Mouse (Mus musculus): Measurements from ENCODE around the gene Slc9a3r1. TPM values are rescaled to one million over a fixed set of nuclear protein-coding genes. Genes with fewer than 3 reads are reported as not detected.

Gene Slc9a3r1
- polyA plus RNA-seq, 2 experiments: 41.4 to 49.6 TPM

DNA sequence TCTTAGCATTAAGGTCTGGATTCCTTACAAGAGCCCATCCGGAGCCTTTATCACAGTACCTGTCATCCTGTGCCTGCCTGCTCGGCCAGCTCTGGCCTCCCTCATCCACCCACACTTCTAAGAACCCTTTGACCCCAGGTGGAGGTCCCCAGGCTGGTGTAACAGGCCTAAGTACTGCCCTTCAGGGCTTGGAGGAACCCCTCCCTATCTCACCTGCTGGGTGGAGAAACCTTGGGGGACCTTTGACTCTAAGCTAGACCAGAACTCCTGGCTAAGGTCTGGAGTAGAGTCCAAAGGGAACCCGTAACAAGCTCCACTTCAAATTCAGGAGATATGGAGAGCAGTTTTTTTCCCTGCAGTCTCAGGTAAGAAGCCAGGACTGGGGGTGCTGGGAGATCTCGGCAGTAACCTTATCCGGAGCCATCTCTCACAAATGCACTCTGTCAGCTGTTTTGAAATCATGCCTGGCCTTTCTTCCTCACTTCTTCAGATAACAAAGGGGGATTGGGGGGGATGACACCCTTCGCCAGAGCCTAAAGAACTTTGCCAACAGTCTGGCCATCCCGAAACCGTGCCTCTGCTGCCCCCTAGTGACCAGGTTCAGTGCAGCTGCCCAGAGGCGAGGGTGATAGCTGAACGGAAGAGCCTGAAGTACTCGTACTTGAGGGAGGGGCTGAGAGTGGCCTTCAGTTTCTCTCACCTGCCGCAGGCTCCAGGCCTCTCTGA, 18.9 kb downstream of the Slc9a3r1 start:
- no peak for ATAC-seq (ENCODE audit: insufficient read depth)
- Histone ChIP-seq H3K9me3 (ENCODE audit: control insufficient read depth, low read length) (no peaks in the 10 kb centered on the region), H3K4me2 (ENCODE audit: low read depth) (no peak overlapping the region), H3K36me3 (replicated peaks; ENCODE audit: control insufficient read depth, insufficient read depth, low read depth) (peaks cover 2% of the 10 kb centered on the region; the same call in 1 of the 2 replicates), H3K4me3 (ENCODE audit: insufficient read depth in 1 of 2, low read depth in 2 of 2, low read length in 2 of 2) (no peak overlapping the region), H3K27me3 (ENCODE audit: control insufficient read depth, insufficient read depth, low read length) (no peaks in the 10 kb centered on the region), H3K27ac (no peak overlapping the region), H3K9ac (replicated peaks) (no peak overlapping the region), H3K4me1 (replicated peaks; ENCODE audit: control insufficient read depth in 2 of 2, insufficient read depth in 2 of 2, low read length in 1 of 2) (peaks cover 4 to 9% of the 10 kb centered on the region in 2 experiments; a peak in 2 of 4 replicates)
- 15% methylated on average over 12 of the region's 12 CpGs for WGBS (ENCODE audit: insufficient replicate concordance)
- DNase-seq (ENCODE audit: low read depth in 3 of 3, low spot score in 3 of 3): no peak
- TF ChIP-seq EP300 (IDR thresholded peaks at IDR 0.05; ENCODE audit: low read depth): no peak
- TF ChIP-seq CTCF (IDR thresholded peaks at IDR 0.05; ENCODE audit: low read depth): peak; percentile 96

DNA sequence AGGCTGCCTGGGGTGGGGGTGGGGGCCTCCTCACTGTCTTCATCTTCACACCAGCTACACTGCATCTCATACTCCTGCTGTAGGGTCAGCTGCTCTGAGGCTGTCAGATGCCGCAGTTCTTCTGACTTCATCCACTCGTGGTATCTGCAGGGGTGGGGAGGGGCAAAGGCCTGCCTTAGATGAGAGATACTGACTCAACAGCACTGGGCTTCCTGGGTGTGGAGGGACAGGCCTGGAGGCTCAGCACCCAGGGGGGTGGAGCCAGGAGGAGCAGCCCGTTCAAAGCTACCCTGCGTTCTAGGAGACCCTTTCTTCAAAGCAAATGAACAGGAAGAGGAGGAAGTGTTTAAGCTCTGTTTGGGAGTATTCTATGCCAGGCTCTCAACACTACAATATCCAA, 21.8 kb downstream of the Slc9a3r1 start:
- no peaks in the 10 kb centered on the region; the same call in 1 of the 2 replicates for H3K36me3 ChIP-seq (replicated peaks; ENCODE audit: control insufficient read depth, insufficient read depth, low read depth)
- no peak for DNase-seq (ENCODE audit: low read depth in 3 of 3, low spot score in 3 of 3)
- WGBS (ENCODE audit: insufficient replicate concordance): 28% methylated on average over 4 of the region's 4 CpGs
- H3K27ac ChIP-seq: no peak overlapping the region
- H3K4me1 ChIP-seq (replicated peaks; ENCODE audit: control insufficient read depth in 2 of 2, insufficient read depth in 2 of 2, low read length in 1 of 2): peaks cover 4 to 15% of the 10 kb centered on the region in 2 experiments; a peak in 3 of 4 replicates
- no peak overlapping the region for H3K9ac ChIP-seq (replicated peaks)
- ATAC-seq (ENCODE audit: insufficient read depth): no peak
- H3K4me2 ChIP-seq (ENCODE audit: low read depth): no peak overlapping the region
- no peaks in the 10 kb centered on the region for H3K27me3 ChIP-seq (ENCODE audit: control insufficient read depth, insufficient read depth, low read length)
- TF ChIP-seq CTCF (IDR thresholded peaks at IDR 0.05; ENCODE audit: low read depth): no peak
- TF ChIP-seq EP300 (IDR thresholded peaks at IDR 0.05; ENCODE audit: low read depth): no peak
- H3K9me3 ChIP-seq (ENCODE audit: control insufficient read depth, low read length): no peaks in the 10 kb centered on the region
- no peak overlapping the region for H3K4me3 ChIP-seq (ENCODE audit: insufficient read depth in 1 of 2, low read depth in 2 of 2, low read length in 2 of 2)

DNA sequence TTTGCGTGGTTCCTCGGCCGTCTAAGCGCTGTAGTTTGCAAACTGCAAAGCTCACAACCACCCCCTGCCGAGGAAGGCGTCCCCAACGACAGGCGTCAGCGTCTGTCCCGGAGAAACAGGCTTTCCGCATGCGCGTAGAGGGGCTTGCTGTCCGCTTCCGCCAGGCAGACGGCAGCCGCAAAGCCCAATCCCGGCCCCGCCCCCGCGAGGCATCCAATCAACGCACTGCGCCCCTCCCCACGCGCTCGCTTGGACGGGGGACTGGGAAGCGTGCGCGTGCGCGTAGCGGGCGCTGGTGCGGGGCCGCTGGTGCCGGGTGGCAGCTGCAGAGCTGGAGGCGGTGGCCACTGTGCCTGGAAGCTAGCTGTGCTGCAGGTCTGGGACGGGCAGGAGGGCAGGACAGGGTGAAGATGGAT, 24.1 kb downstream of the Slc9a3r1 start, which contains the start of gene Tmem104:
Tmem104 (plus strand) TSS at position 264 of the 416 bp plus-strand sequence.
- Histone ChIP-seq H3K4me2 (ENCODE audit: low read depth) (peak within 1 kb of the TSS; percentile 81), H3K27ac (peak within 1 kb of the TSS; percentile 68), H3K27me3 (ENCODE audit: control insufficient read depth, insufficient read depth, low read length) (no peaks in the 10 kb centered on the region), H3K36me3 (replicated peaks; ENCODE audit: control insufficient read depth, insufficient read depth, low read depth) (no peaks in the 10 kb centered on the region), H3K4me3 (ENCODE audit: insufficient read depth in 1 of 2, low read depth in 2 of 2, low read length in 2 of 2) (peak within 1 kb of the TSS; percentile 59 to 79), H3K4me1 (replicated peaks; ENCODE audit: control insufficient read depth in 2 of 2, insufficient read depth in 2 of 2, low read length in 1 of 2) (peaks cover 4 to 19% of the 10 kb centered on the region in 2 experiments; a peak in 3 of 4 replicates), H3K9me3 (ENCODE audit: control insufficient read depth, low read length) (no peaks in the 10 kb centered on the region), H3K9ac (replicated peaks) (peak within 1 kb of the TSS; percentile 63)
- DNase-seq (ENCODE audit: low read depth in 3 of 3, low spot score in 3 of 3) (peak; percentile 92 to 93 (median 92)), ATAC-seq (ENCODE audit: insufficient read depth) (peak; percentile 91)
- TF ChIP-seq EP300 (IDR thresholded peaks at IDR 0.05; ENCODE audit: low read depth) (no peak), CTCF (IDR thresholded peaks at IDR 0.05; ENCODE audit: low read depth) (peak; percentile 44; the same call in 1 of the 2 replicates)
- WGBS (ENCODE audit: insufficient replicate concordance): under 1% methylated on average over 39 of the region's 39 CpGs

DNA sequence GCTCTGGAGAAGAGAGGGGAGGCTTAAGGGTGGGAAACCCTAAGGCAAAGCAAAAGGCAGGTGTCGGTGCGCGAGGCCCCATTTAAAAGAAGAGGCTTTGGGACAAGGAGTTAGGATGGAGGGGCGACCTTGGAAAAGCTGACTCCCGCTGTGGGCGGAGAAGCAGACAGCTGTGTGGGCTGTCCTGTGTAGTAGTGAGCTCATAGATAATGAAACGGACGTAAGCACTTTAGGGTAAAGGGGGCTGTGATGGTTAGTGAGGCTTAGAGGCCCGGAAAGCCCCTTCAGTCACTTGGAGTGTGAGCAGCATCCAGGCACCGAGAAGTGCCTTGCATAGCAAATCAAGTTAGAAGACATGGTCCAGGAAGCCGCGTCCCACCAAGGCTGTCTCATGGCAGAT, 24.6 kb downstream of the Slc9a3r1 start, which contains the start of gene Nat9:
Nat9 (minus strand) TSS at position 167 of the 400 bp plus-strand sequence.
- peak within 1 kb of the TSS; percentile 68 for H3K27ac ChIP-seq
- H3K4me1 ChIP-seq (replicated peaks; ENCODE audit: control insufficient read depth in 2 of 2, insufficient read depth in 2 of 2, low read length in 1 of 2): peaks cover 4 to 23% of the 10 kb centered on the region in 2 experiments; a peak in 3 of 4 replicates
- TF ChIP-seq EP300 (IDR thresholded peaks at IDR 0.05; ENCODE audit: low read depth): no peak
- no peak for TF ChIP-seq CTCF (IDR thresholded peaks at IDR 0.05; ENCODE audit: low read depth)
- H3K9me3 ChIP-seq (ENCODE audit: control insufficient read depth, low read length): no peaks in the 10 kb centered on the region
- H3K9ac ChIP-seq (replicated peaks): peak within 1 kb of the TSS; percentile 63
- peak within 1 kb of the TSS; percentile 81 for H3K4me2 ChIP-seq (ENCODE audit: low read depth)
- no peaks in the 10 kb centered on the region for H3K36me3 ChIP-seq (replicated peaks; ENCODE audit: control insufficient read depth, insufficient read depth, low read depth)
- peak; percentile 48; the same call in 1 of the 2 replicates for ATAC-seq (ENCODE audit: insufficient read depth)
- peak within 1 kb of the TSS; percentile 59 to 79 for H3K4me3 ChIP-seq (ENCODE audit: insufficient read depth in 1 of 2, low read depth in 2 of 2, low read length in 2 of 2)
- no peak for DNase-seq (ENCODE audit: low read depth in 3 of 3, low spot score in 3 of 3)
- 6% methylated on average over 12 of the region's 12 CpGs for WGBS (ENCODE audit: insufficient replicate concordance)
- no peaks in the 10 kb centered on the region for H3K27me3 ChIP-seq (ENCODE audit: control insufficient read depth, insufficient read depth, low read length)

DNA sequence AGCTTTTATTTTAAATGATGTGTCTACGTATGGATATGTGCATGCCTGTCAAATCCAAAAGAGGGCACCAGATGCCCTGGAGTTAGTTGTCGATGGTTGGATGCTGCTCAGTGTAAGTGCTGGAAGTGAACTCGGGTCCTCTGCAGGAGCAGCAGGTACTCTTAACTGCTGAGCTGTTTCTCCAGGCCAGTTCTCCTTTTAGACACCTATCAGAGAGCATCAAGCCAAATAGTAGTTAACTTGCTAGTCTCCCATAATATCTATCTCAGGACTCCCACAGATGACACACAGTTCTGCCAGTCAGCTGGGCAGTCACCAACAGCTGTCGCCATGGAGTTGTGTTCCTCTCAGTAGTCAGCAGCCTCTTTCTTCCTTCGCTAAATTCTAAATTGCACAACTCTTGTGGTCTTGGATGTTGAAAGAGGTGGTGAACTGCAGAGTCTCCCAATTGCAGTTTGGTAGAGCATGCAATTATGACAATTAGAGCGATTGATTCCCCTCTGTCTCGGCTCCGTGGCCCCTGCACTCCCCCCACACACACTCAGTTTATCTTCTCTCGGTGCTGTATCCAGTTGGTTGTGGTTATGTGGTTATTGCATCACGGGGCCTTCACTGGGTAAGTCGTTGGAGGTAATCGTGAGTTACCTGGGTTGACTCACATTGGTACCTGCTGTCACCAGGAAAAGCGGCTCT, 25.5 kb downstream of the Slc9a3r1 start:
- H3K9me3 ChIP-seq (ENCODE audit: control insufficient read depth, low read length): no peaks in the 10 kb centered on the region
- H3K4me3 ChIP-seq (ENCODE audit: insufficient read depth in 1 of 2, low read depth in 2 of 2, low read length in 2 of 2): no peak overlapping the region
- H3K9ac ChIP-seq (replicated peaks): no peak overlapping the region
- no peak overlapping the region for H3K27ac ChIP-seq
- ATAC-seq (ENCODE audit: insufficient read depth): no peak
- DNase-seq (ENCODE audit: low read depth in 3 of 3, low spot score in 3 of 3): no peak
- H3K4me2 ChIP-seq (ENCODE audit: low read depth): peak overlapping the region; percentile 81
- TF ChIP-seq EP300 (IDR thresholded peaks at IDR 0.05; ENCODE audit: low read depth): no peak
- TF ChIP-seq CTCF (IDR thresholded peaks at IDR 0.05; ENCODE audit: low read depth): no peak
- H3K27me3 ChIP-seq (ENCODE audit: control insufficient read depth, insufficient read depth, low read length): no peaks in the 10 kb centered on the region
- peaks cover 4 to 23% of the 10 kb centered on the region in 2 experiments; a peak in 3 of 4 replicates for H3K4me1 ChIP-seq (replicated peaks; ENCODE audit: control insufficient read depth in 2 of 2, insufficient read depth in 2 of 2, low read length in 1 of 2)
- H3K36me3 ChIP-seq (replicated peaks; ENCODE audit: control insufficient read depth, insufficient read depth, low read depth): no peaks in the 10 kb centered on the region
- WGBS (ENCODE audit: insufficient replicate concordance): 28% methylated on average over 13 of the region's 13 CpGs

Data from liver, embryonic 14.5 days (tissue).